Comparison of ENCODE assay signal across 11 mouse cellular contexts in genomic region chr7:139281195-139281594, GRCm38 (mm10). TPM values are rescaled to one million over a fixed set of nuclear protein-coding genes. Genes with fewer than 3 reads are reported as not detected.
DNase-seq lines count a peak whose midpoint lies in the region; ATAC-seq and TF ChIP-seq lines count a peak whose summit lies in the region.
"Had no signal": no experiment of that assay in that cellular context is flagged by ENCODE, and none has a peak within 500 bp of the region (broad histone marks: within the 10 kb centered on the region; RNA-seq: fewer than 3 reads in every experiment).

No protein-coding gene starts in this region.

- no peak overlapping the region for H3K4me3 ChIP-seq in midbrain, embryonic 11.5 days (ENCODE audit: low read depth, low read length)
- no peak overlapping the region for H3K4me3 ChIP-seq in midbrain, embryonic 15.5 days
- no peak overlapping the region for H3K4me3 ChIP-seq in hindbrain, postnatal 0 days (ENCODE audit: low read length)
- H3K4me3 ChIP-seq in liver, embryonic 13.5 days (replicated peaks), result no peak overlapping the region
- no peak overlapping the region for H3K4me3 ChIP-seq in stomach, embryonic 15.5 days (replicated peaks)

- no peaks in the 10 kb centered on the region for H3K36me3 ChIP-seq in midbrain, embryonic 11.5 days (ENCODE audit: control insufficient read depth, insufficient read depth, low read length)
- H3K36me3 ChIP-seq in midbrain, embryonic 15.5 days (replicated peaks), result no peaks in the 10 kb centered on the region
- H3K36me3 ChIP-seq in hindbrain, postnatal 0 days (ENCODE audit: insufficient read depth, low read length), result no peaks in the 10 kb centered on the region
- no peaks in the 10 kb centered on the region for H3K36me3 ChIP-seq in liver, embryonic 13.5 days
- H3K36me3 ChIP-seq in stomach, embryonic 15.5 days, result no peaks in the 10 kb centered on the region

- H3K4me1 ChIP-seq in midbrain, embryonic 11.5 days (ENCODE audit: control insufficient read depth, insufficient read depth, low read length), result peaks cover 3% of the 10 kb centered on the region
- peaks cover 10% of the 10 kb centered on the region; the same call in 1 of the 2 replicates for H3K4me1 ChIP-seq in midbrain, embryonic 15.5 days
- no peaks in the 10 kb centered on the region for H3K4me1 ChIP-seq in hindbrain, postnatal 0 days (ENCODE audit: insufficient read depth, low read length)
- peaks cover 19% of the 10 kb centered on the region for H3K4me1 ChIP-seq in liver, embryonic 13.5 days (replicated peaks)
- H3K4me1 ChIP-seq in stomach, embryonic 15.5 days, result peaks cover 23% of the 10 kb centered on the region

- no peaks in the 10 kb centered on the region for H3K9me3 ChIP-seq in midbrain, embryonic 11.5 days (ENCODE audit: control insufficient read depth, low read length)
- H3K9me3 ChIP-seq in midbrain, embryonic 15.5 days, result no peaks in the 10 kb centered on the region
- H3K9me3 ChIP-seq in hindbrain, postnatal 0 days (ENCODE audit: low read length), result no peaks in the 10 kb centered on the region
- no peaks in the 10 kb centered on the region for H3K9me3 ChIP-seq in liver, embryonic 13.5 days (replicated peaks)
- H3K9me3 ChIP-seq in stomach, embryonic 15.5 days, result no peaks in the 10 kb centered on the region

- TF ChIP-seq CTCF in hindbrain, postnatal 0 days (IDR thresholded peaks at IDR 0.05; ENCODE audit: low read depth), result no peak

- no peak for ATAC-seq in midbrain, embryonic 11.5 days (ENCODE audit: low FRiP score)
- no peak for ATAC-seq in midbrain, embryonic 15.5 days (replicated peaks)
- peak; percentile 49; the same call in 1 of the 2 replicates for ATAC-seq in hindbrain, postnatal 0 days
- peak; percentile 62; the same call in 1 of the 2 replicates for ATAC-seq in liver, embryonic 13.5 days (ENCODE audit: low read depth)
- ATAC-seq in stomach, embryonic 15.5 days (ENCODE audit: insufficient read depth, low FRiP score, low read depth), result peak; percentile 44; the same call in 1 of the 2 replicates
- ATAC-seq: Patski had no signal

- H3K9ac ChIP-seq in midbrain, embryonic 11.5 days (ENCODE audit: low read length), result no peak overlapping the region
- H3K9ac ChIP-seq in midbrain, embryonic 15.5 days, result no peak overlapping the region
- H3K9ac ChIP-seq in hindbrain, postnatal 0 days (replicated peaks; ENCODE audit: low read length), result no peak overlapping the region
- H3K9ac ChIP-seq in liver, embryonic 13.5 days, result no peak overlapping the region
- no peak overlapping the region for H3K9ac ChIP-seq in stomach, embryonic 15.5 days

- peak; percentile 84 for DNase-seq in midbrain, embryonic 11.5 days (ENCODE audit: low spot score, missing footprints)
- no peak for DNase-seq in hindbrain, postnatal 0 days (ENCODE audit: low spot score)
- DNase-seq in liver, embryonic 13.5 days, result no peak
- no peak for DNase-seq in layer of hippocampus, postnatal 36 days
- DNase-seq in embryo, embryonic 10 days (ENCODE audit: low spot score), result no peak
- no peak for DNase-seq in left cerebral cortex, adult 9 months (ENCODE audit: low spot score in 2 of 2)
- DNase-seq: cerebellum, adult 9-11 months; spleen, adult 18-20 months had no signal

- WGBS in midbrain, embryonic 11.5 days, result 33% methylated on average over 2 of the region's 2 CpGs
- 23% methylated on average over 2 of the region's 2 CpGs for WGBS in midbrain, embryonic 15.5 days
- WGBS in hindbrain, postnatal 0 days, result 20% methylated on average over 2 of the region's 2 CpGs
- WGBS in liver, embryonic 13.5 days (ENCODE audit: insufficient replicate concordance), result 36% methylated on average over 2 of the region's 2 CpGs
- WGBS in stomach, embryonic 15.5 days, result 37% methylated on average over 2 of the region's 2 CpGs

- H3K27me3 ChIP-seq in midbrain, embryonic 11.5 days (ENCODE audit: control insufficient read depth, insufficient read depth, low read length), result no peaks in the 10 kb centered on the region
- no peaks in the 10 kb centered on the region for H3K27me3 ChIP-seq in midbrain, embryonic 15.5 days (replicated peaks)
- no peaks in the 10 kb centered on the region for H3K27me3 ChIP-seq in hindbrain, postnatal 0 days (ENCODE audit: insufficient read depth, low read length)
- H3K27me3 ChIP-seq in liver, embryonic 13.5 days, result no peaks in the 10 kb centered on the region
- H3K27me3 ChIP-seq in stomach, embryonic 15.5 days (replicated peaks), result no peaks in the 10 kb centered on the region
- H3K27me3 ChIP-seq: Patski had no signal

- no peak overlapping the region; the same call in 1 of the 2 replicates for H3K27ac ChIP-seq in midbrain, embryonic 11.5 days (ENCODE audit: low read depth, low read length)
- H3K27ac ChIP-seq in midbrain, embryonic 15.5 days, result no peak overlapping the region
- H3K27ac ChIP-seq in hindbrain, postnatal 0 days, result no peak overlapping the region
- no peak overlapping the region for H3K27ac ChIP-seq in liver, embryonic 13.5 days
- H3K27ac ChIP-seq in stomach, embryonic 15.5 days, result peak overlapping the region; percentile 70

- no peak overlapping the region for H3K4me2 ChIP-seq in midbrain, embryonic 11.5 days
- H3K4me2 ChIP-seq in midbrain, embryonic 15.5 days, result no peak overlapping the region
- no peak overlapping the region for H3K4me2 ChIP-seq in hindbrain, postnatal 0 days (ENCODE audit: low read depth, low read length)
- H3K4me2 ChIP-seq in liver, embryonic 13.5 days, result no peak overlapping the region
- H3K4me2 ChIP-seq in stomach, embryonic 15.5 days, result no peak overlapping the region

RNA-seq across cellular contexts. Expression of gene Pwwp2b, which starts 32.9 kb away (rescaled TPM):
- polyA plus RNA-seq in midbrain, embryonic 11.5 days (2014; fragmentation: Nextera tagmentation; extraction: Ambion mirVana), result 2.6 and 3.3 TPM in 2 replicates
- 5.2 and 5.3 TPM in 2 replicates for polyA plus RNA-seq in midbrain, embryonic 15.5 days (2015; fragmentation: Nextera tagmentation; extraction: Ambion mirVana)
- total RNA-seq in hindbrain, postnatal 0 days (2014; rRNA removed), result 6.6 and 6.7 TPM in 2 replicates
- 4.0 and 4.8 TPM in 2 replicates for polyA plus RNA-seq in hindbrain, postnatal 0 days (2015; fragmentation: Nextera tagmentation; extraction: Ambion mirVana)
- 1.7 and 1.9 TPM in 2 replicates for polyA plus RNA-seq in liver, embryonic 13.5 days (2015; fragmentation: Nextera tagmentation; extraction: Ambion mirVana)
- polyA plus RNA-seq in stomach, embryonic 15.5 days (2015; fragmentation: Nextera tagmentation; extraction: Ambion mirVana), result 17.1 and 18.5 TPM in 2 replicates
- total RNA-seq in layer of hippocampus, postnatal 36 days (2021), result 10 to 100 TPM; 30.0 to 31.6 TPM

Comparison
In these comparisons a context has a peak if more than half of its experiments do, and no peak if none do; other contexts are left out.
1. ATAC-seq: peak in hindbrain, postnatal 0 days (single experiment), liver, embryonic 13.5 days (single experiment) and stomach, embryonic 15.5 days (single experiment); none in midbrain, embryonic 11.5 days (single experiment) and midbrain, embryonic 15.5 days (single experiment).